Mouse (Mus musculus): Measurements from ENCODE around the gene A730049H05Rik. TPM values are rescaled to one million over a fixed set of nuclear protein-coding genes. Genes with fewer than 3 reads are reported as not detected.

The A730049H05Rik gene
- polyA plus RNA-seq, 1 experiment = 0.08 TPM

DNA sequence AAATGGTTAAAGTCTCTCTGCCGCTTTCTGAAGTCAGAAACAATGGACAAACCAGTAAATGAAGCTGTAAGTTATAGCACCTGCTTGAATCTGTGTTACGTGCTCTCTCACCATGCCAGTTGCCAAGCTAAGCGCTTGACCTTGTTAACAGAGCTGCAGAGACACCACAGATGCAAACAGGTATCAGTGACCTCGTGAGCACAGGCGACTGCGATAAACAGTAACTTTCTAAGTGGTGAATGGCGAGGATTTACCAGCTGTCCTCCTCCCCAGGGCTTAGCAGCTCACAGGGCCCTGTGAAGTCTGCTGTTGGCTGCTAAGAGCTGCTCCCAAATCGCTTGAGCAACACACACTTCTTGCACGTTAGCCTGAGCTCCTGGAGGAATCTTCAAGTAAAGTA is 46.3 kb downstream of the A730049H05Rik start:
- Histone ChIP-seq H3K4me1 (ENCODE audit: control insufficient read depth, insufficient read depth, insufficient read length) (no peaks in the 10 kb centered on the region), H3K27ac (ENCODE audit: insufficient read depth, low read length) (no peak overlapping the region), H3K27me3 (ENCODE audit: control insufficient read depth, insufficient read depth, low read length) (no peaks in the 10 kb centered on the region), H3K36me3 (ENCODE audit: control insufficient read depth, insufficient read depth, low read length) (no peaks in the 10 kb centered on the region), H3K4me3 (ENCODE audit: extremely low read depth, insufficient read depth, insufficient read length) (no peak overlapping the region)
- 84% methylated on average over 9 of the region's 9 CpGs for WGBS
- DNase-seq (ENCODE audit: low read depth in 1 of 2, low spot score in 2 of 2) = no peak
- no peak for TF ChIP-seq CTCF (IDR thresholded peaks at IDR 0.05; ENCODE audit: extremely low read depth, insufficient read depth, insufficient read length, insufficient replicate concordance)
- no peak for TF ChIP-seq POLR2A (IDR thresholded peaks at IDR 0.05; ENCODE audit: low read depth, low read length)

DNA sequence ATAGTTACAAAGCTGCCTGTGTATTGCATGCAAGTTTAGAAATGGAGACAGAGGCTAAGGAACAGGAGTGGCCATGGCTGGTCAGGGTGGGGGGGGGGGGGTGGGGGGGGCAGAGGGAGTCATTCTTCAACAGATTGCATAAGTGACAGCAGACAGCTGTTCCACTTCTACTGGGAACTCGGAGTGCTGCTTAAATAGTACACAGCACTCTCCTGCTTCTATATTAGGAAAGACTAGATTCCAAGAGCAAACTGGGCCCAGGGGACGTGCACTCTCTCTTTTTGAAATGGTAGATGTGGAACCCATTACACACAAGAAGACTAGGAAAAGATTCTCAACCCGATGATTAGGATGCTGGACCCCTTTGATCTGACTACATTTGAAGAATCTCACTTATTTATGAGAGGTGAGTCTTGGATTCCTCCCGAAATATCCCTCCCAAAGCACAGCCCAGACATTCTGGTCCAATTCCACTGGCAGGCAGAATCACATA is 52.9 kb downstream of the A730049H05Rik start, which contains the start of gene Gm15737:
Gene Gm15737, plus strand, starts transcription at position 269 of the 493 bp plus-strand sequence.
- Histone ChIP-seq H3K27me3 (ENCODE audit: control insufficient read depth, insufficient read depth, low read length) (no peaks in the 10 kb centered on the region), H3K4me3 (ENCODE audit: extremely low read depth, insufficient read depth, insufficient read length) (no peak within 1 kb of the TSS), H3K27ac (ENCODE audit: insufficient read depth, low read length) (peak within 1 kb of the TSS; percentile 12; the same call in 1 of the 2 replicates), H3K36me3 (ENCODE audit: control insufficient read depth, insufficient read depth, low read length) (no peaks in the 10 kb centered on the region), H3K4me1 (ENCODE audit: control insufficient read depth, insufficient read depth, insufficient read length) (no peaks in the 10 kb centered on the region)
- DNase-seq (ENCODE audit: low read depth in 1 of 2, low spot score in 2 of 2) = no peak
- TF ChIP-seq CTCF (IDR thresholded peaks at IDR 0.05; ENCODE audit: extremely low read depth, insufficient read depth, insufficient read length, insufficient replicate concordance) (no peak), POLR2A (IDR thresholded peaks at IDR 0.05; ENCODE audit: low read depth, low read length) (no peak)
- 88% methylated on average over 4 of the region's 4 CpGs for WGBS

DNA sequence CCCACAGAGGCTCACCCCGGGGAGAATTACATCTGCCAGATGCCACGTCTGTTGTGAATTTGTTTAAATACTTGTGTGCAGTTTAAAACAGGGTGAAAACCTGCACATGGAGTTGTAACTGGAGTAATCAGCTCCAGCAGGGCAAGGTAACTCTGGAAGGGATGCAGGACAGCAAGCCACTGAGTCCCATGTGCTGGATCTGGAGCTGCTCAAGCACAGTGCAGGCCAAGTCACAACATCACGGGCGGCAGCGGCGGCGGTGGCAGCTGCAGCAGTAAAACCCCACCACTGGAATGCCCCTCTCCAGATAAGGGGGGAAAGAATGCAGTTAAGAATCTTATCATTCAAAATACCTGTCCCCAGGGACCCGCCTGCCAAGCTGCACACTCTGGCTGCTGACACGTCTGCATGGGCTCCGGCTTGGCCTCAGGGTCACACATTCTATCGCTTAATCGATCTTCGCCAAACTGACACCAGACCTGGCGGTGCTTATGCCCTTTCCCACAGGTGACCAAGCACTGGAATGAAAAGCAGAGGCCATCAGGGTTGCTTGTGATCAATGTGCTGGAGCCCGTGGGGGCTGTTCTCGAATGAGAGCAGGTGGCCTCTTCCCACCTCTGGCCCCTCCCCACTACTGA is 53.4 kb downstream of the A730049H05Rik start:
- TF ChIP-seq CTCF (IDR thresholded peaks at IDR 0.05; ENCODE audit: extremely low read depth, insufficient read depth, insufficient read length, insufficient replicate concordance) (no peak), POLR2A (IDR thresholded peaks at IDR 0.05; ENCODE audit: low read depth, low read length) (no peak)
- no peak for DNase-seq (ENCODE audit: low read depth in 1 of 2, low spot score in 2 of 2)
- Histone ChIP-seq H3K4me3 (ENCODE audit: extremely low read depth, insufficient read depth, insufficient read length) (no peak overlapping the region), H3K36me3 (ENCODE audit: control insufficient read depth, insufficient read depth, low read length) (no peaks in the 10 kb centered on the region), H3K27ac (ENCODE audit: insufficient read depth, low read length) (peak overlapping the region; percentile 12; the same call in 1 of the 2 replicates), H3K27me3 (ENCODE audit: control insufficient read depth, insufficient read depth, low read length) (no peaks in the 10 kb centered on the region), H3K4me1 (ENCODE audit: control insufficient read depth, insufficient read depth, insufficient read length) (no peaks in the 10 kb centered on the region)
- WGBS = 88% methylated on average over 16 of the region's 16 CpGs

DNA sequence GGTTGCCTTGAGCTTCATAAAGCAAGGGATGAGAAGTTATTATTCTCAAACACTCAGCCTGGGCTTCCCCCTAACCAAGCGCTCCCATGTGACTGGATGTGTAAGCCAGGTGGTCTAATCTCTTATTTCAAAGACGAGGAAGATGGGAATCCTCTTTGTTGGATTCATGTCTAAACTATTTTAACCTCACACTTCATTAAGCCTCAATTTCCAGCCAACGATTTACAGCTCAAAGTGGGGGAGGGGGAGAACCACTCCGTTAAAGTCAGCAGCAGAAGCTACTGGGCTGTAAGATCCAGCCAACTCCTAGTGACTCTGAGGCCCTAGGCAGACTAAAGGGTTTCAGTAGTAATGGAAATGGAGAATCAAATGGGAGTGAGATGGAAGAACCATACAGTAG is 55.5 kb downstream of the A730049H05Rik start:
- H3K4me3 ChIP-seq (ENCODE audit: extremely low read depth, insufficient read depth, insufficient read length) = no peak overlapping the region
- no peak overlapping the region for H3K27ac ChIP-seq (ENCODE audit: insufficient read depth, low read length)
- 80% methylated on average over 4 of the region's 4 CpGs for WGBS
- no peaks in the 10 kb centered on the region for H3K36me3 ChIP-seq (ENCODE audit: control insufficient read depth, insufficient read depth, low read length)
- no peak for TF ChIP-seq POLR2A (IDR thresholded peaks at IDR 0.05; ENCODE audit: low read depth, low read length)
- TF ChIP-seq CTCF (IDR thresholded peaks at IDR 0.05; ENCODE audit: extremely low read depth, insufficient read depth, insufficient read length, insufficient replicate concordance) = no peak
- H3K4me1 ChIP-seq (ENCODE audit: control insufficient read depth, insufficient read depth, insufficient read length) = no peaks in the 10 kb centered on the region
- H3K27me3 ChIP-seq (ENCODE audit: control insufficient read depth, insufficient read depth, low read length) = no peaks in the 10 kb centered on the region
- DNase-seq (ENCODE audit: low read depth in 1 of 2, low spot score in 2 of 2) = no peak

DNA sequence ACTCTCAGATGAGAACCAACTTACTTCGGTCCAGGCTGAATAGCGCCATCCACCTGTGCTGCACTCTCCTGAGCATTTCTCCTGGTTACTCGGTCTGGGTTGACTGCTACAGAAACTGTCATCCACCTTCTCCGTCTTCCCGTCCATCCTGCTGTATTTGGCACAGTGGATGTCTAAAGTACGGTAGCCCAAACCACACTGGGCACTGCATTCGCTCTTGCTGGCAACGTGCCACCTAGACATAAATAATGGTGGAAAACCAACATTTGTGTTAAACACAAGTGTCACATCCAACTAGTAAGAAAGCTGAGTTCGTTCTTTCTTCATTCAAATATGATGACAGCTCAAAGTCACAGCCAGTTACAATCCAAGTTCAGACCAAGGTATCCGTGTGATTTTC is 56.5 kb downstream of the A730049H05Rik start:
- 77% methylated on average over 10 of the region's 10 CpGs for WGBS
- Histone ChIP-seq H3K27me3 (ENCODE audit: control insufficient read depth, insufficient read depth, low read length) (no peaks in the 10 kb centered on the region), H3K27ac (ENCODE audit: insufficient read depth, low read length) (no peak overlapping the region), H3K4me3 (ENCODE audit: extremely low read depth, insufficient read depth, insufficient read length) (no peak overlapping the region), H3K36me3 (ENCODE audit: control insufficient read depth, insufficient read depth, low read length) (no peaks in the 10 kb centered on the region), H3K4me1 (ENCODE audit: control insufficient read depth, insufficient read depth, insufficient read length) (no peaks in the 10 kb centered on the region)
- DNase-seq (ENCODE audit: low read depth in 1 of 2, low spot score in 2 of 2) = no peak
- no peak for TF ChIP-seq POLR2A (IDR thresholded peaks at IDR 0.05; ENCODE audit: low read depth, low read length)
- TF ChIP-seq CTCF (IDR thresholded peaks at IDR 0.05; ENCODE audit: extremely low read depth, insufficient read depth, insufficient read length, insufficient replicate concordance) = no peak

DNA sequence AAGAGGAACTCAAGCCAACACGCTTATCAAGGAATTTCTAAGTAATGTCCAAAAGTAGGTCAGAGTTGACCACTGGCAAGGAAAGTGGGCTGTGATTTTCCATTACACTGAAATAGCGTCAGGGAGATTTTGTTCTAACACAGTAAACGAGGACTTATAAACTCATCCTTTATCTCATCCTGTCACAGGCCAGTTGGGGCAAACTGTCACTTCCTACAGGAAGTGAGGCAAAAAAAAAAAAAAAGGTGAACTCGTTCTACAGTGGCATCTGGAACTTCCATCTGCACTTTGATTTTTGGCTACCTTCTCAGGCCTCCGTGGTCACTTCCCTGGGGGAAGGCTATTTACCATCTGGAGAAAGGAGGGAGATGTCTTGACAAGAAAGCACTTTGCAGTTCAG is 58.6 kb downstream of the A730049H05Rik start:
- Histone ChIP-seq H3K27me3 (ENCODE audit: control insufficient read depth, insufficient read depth, low read length) (no peaks in the 10 kb centered on the region), H3K4me1 (ENCODE audit: control insufficient read depth, insufficient read depth, insufficient read length) (no peaks in the 10 kb centered on the region), H3K4me3 (ENCODE audit: extremely low read depth, insufficient read depth, insufficient read length) (no peak overlapping the region), H3K36me3 (ENCODE audit: control insufficient read depth, insufficient read depth, low read length) (no peaks in the 10 kb centered on the region), H3K27ac (ENCODE audit: insufficient read depth, low read length) (no peak overlapping the region)
- 5% methylated on average over 5 of the region's 5 CpGs for WGBS
- DNase-seq (ENCODE audit: low read depth in 1 of 2, low spot score in 2 of 2) = no peak
- TF ChIP-seq POLR2A (IDR thresholded peaks at IDR 0.05; ENCODE audit: low read depth, low read length) (no peak), CTCF (IDR thresholded peaks at IDR 0.05; ENCODE audit: extremely low read depth, insufficient read depth, insufficient read length, insufficient replicate concordance) (no peak)

DNA sequence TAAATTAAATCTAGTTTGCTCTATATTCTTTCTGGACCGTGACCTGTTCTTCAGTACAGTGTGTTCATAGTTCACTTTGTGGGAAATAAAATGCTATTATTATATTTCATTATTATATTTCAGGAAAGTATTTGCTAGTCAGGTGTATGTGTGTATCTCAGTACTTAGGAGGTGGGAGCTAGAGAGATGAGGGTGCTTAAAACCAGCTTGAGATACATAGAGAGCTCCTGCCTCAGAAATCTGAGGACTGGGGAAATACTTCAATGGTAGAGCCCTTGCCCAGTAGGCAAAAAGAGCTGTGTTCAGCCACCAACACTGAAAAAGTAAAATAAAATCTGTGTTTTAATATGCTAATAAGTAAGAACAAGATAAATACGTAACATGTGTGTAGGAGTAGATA is 59.1 kb downstream of the A730049H05Rik start:
- TF ChIP-seq POLR2A (IDR thresholded peaks at IDR 0.05; ENCODE audit: low read depth, low read length) = no peak
- no peak for TF ChIP-seq CTCF (IDR thresholded peaks at IDR 0.05; ENCODE audit: extremely low read depth, insufficient read depth, insufficient read length, insufficient replicate concordance)
- no peak for DNase-seq (ENCODE audit: low read depth in 1 of 2, low spot score in 2 of 2)
- H3K36me3 ChIP-seq (ENCODE audit: control insufficient read depth, insufficient read depth, low read length) = no peaks in the 10 kb centered on the region
- H3K4me1 ChIP-seq (ENCODE audit: control insufficient read depth, insufficient read depth, insufficient read length) = no peaks in the 10 kb centered on the region
- 82% methylated on average over 2 of the region's 2 CpGs for WGBS
- no peaks in the 10 kb centered on the region for H3K27me3 ChIP-seq (ENCODE audit: control insufficient read depth, insufficient read depth, low read length)
- no peak overlapping the region for H3K27ac ChIP-seq (ENCODE audit: insufficient read depth, low read length)
- no peak overlapping the region for H3K4me3 ChIP-seq (ENCODE audit: extremely low read depth, insufficient read depth, insufficient read length)
